30 mouse cellular contexts compared by ENCODE assay signal in genomic region chr13:93177571-93177970, GRCm38 (mm10). TPM values are rescaled to one million over a fixed set of nuclear protein-coding genes. Genes with fewer than 3 reads are reported as not detected.
"Had no signal": no experiment of that assay in that cellular context is flagged by ENCODE, and none has a peak within 500 bp of the region (broad histone marks: within the 10 kb centered on the region; RNA-seq: fewer than 3 reads in every experiment).

No protein-coding gene starts in this region.

- ATAC-seq: forebrain, embryonic 13.5 days; forebrain, embryonic 14.5 days; forebrain, embryonic 15.5 days; forebrain, embryonic 16.5 days; forebrain, postnatal 0 days had no signal

- H3K4me2 ChIP-seq: embryonic facial prominence, embryonic 12.5 days; embryonic facial prominence, embryonic 13.5 days; embryonic facial prominence, embryonic 15.5 days; forebrain, embryonic 12.5 days; forebrain, embryonic 13.5 days; forebrain, embryonic 15.5 days had no signal

- H3K27ac ChIP-seq: embryonic facial prominence, embryonic 10.5 days; embryonic facial prominence, embryonic 12.5 days; embryonic facial prominence, embryonic 13.5 days; embryonic facial prominence, embryonic 15.5 days; forebrain, embryonic 10.5 days; forebrain, embryonic 12.5 days; forebrain, embryonic 13.5 days; forebrain, embryonic 15.5 days; gastrocnemius, adult 2 months; heart, adult 2 months had no signal

- H3K9ac ChIP-seq: embryonic facial prominence, embryonic 12.5 days; embryonic facial prominence, embryonic 13.5 days; embryonic facial prominence, embryonic 15.5 days; forebrain, embryonic 12.5 days; forebrain, embryonic 13.5 days; forebrain, embryonic 15.5 days; forebrain, postnatal 0 days had no signal

- H3K9me3 ChIP-seq: embryonic facial prominence, embryonic 10.5 days; embryonic facial prominence, embryonic 12.5 days; embryonic facial prominence, embryonic 13.5 days; embryonic facial prominence, embryonic 15.5 days; forebrain, embryonic 10.5 days; forebrain, embryonic 12.5 days; forebrain, embryonic 13.5 days; forebrain, embryonic 15.5 days had no signal

- DNase-seq: cerebellum, adult 8-10 months; cerebellum, adult 9-10 months; cerebellum, adult 9-11 months; cerebellum, postnatal 10 days; cerebellum, postnatal 14 days; cerebellum, postnatal 25 days; cerebellum, postnatal 36 days; embryo, embryonic 11 days; forebrain, postnatal 0 days; gastrocnemius, adult 2 months; gastrocnemius, postnatal 10 days; gastrocnemius, postnatal 14 days; gastrocnemius, postnatal 25 days; gastrocnemius, postnatal 36 days; heart, adult 11 months; heart, adult 18-20 months; heart, adult 2 months had no signal

- H3K27me3 ChIP-seq: embryonic facial prominence, embryonic 12.5 days; embryonic facial prominence, embryonic 13.5 days; embryonic facial prominence, embryonic 15.5 days; forebrain, embryonic 12.5 days; forebrain, embryonic 13.5 days; forebrain, embryonic 15.5 days had no signal

- H3K4me3 ChIP-seq: embryonic facial prominence, embryonic 10.5 days; embryonic facial prominence, embryonic 12.5 days; embryonic facial prominence, embryonic 13.5 days; embryonic facial prominence, embryonic 15.5 days; erythroblast, embryonic 14.5 days; forebrain, embryonic 10.5 days; forebrain, embryonic 12.5 days; forebrain, embryonic 13.5 days; forebrain, embryonic 15.5 days; gastrocnemius, adult 2 months; heart, adult 2 months had no signal

- H3K4me1 ChIP-seq: embryonic facial prominence, embryonic 10.5 days; embryonic facial prominence, embryonic 12.5 days; embryonic facial prominence, embryonic 13.5 days; embryonic facial prominence, embryonic 15.5 days; forebrain, embryonic 10.5 days; forebrain, embryonic 12.5 days; forebrain, embryonic 13.5 days had no signal

RNA-seq across cellular contexts. Expression of gene Cmya5, which starts 33.0 kb away (rescaled TPM):
- total RNA-seq: common myeloid progenitor, adult 5-6 weeks; granulocyte monocyte progenitor cell, adult 5-6 weeks had no signal
- polyA plus RNA-seq: erythroblast, embryonic 14.5 days had no signal
